Mouse (Mus musculus) midbrain, embryonic 14.5 days (tissue): ENCODE measurements at regions not wholly inside any gene's neighbourhood (a gene's known extent, or its start where the extent isn't known, plus 50 kb on each side); places are given as distances from the start of the nearest gene placed in this dataset.

Source experiments
- ATAC-seq: fragments of 200-750 bp; cut with Nextera tagmentation; 2 replicates; pipeline ENCODE4 v1.8.0; 2017; ENCODE audit warnings: moderate number of reproducible peaks, moderate library complexity; ENCODE audit not compliant: low FRiP score, low TSS enrichment
- DNase-seq: peaks from one replicate; pipeline ENCODE4 v3.0.0-alpha.2; 2015
- H3K27ac ChIP-seq: fragments of 300-500 bp; sonication (generic); replicated peaks from 2 replicates; pipeline ENCODE4 v1.5.1; 2014; ENCODE audit warnings: mild to moderate bottlenecking, low read depth, low read length, moderate library complexity
- H3K27me3 ChIP-seq: fragments of 300-500 bp; sonication (generic); 2 replicates; pipeline ENCODE4 v1.6.1; 2014; ENCODE audit warnings: low read length, control low read depth, mixed read lengths; ENCODE audit not compliant: control insufficient read depth, insufficient read depth
- H3K36me3 ChIP-seq: fragments of 300-500 bp; sonication (generic); 2 replicates; pipeline ENCODE4 v1.6.1; 2014; ENCODE audit warnings: low read length, control low read depth; ENCODE audit not compliant: control insufficient read depth, insufficient read depth
- H3K4me1 ChIP-seq: fragments of 300-500 bp; sonication (generic); 2 replicates; pipeline ENCODE4 v1.6.1; 2014; ENCODE audit warnings: mild to moderate bottlenecking, antibody characterized with exemption, low read length, control low read depth; ENCODE audit not compliant: control insufficient read depth, insufficient read depth
- H3K4me2 ChIP-seq: fragments of 300-500 bp; sonication (generic); 2 replicates; pipeline ENCODE4 v1.6.1; 2014; ENCODE audit warnings: mild to moderate bottlenecking, low read length, moderate library complexity
- H3K4me3 ChIP-seq: fragments of 300-500 bp; sonication (generic); replicated peaks from 2 replicates; pipeline ENCODE4 v1.5.1; 2014; ENCODE audit warnings: low read depth, low read length
- H3K9ac ChIP-seq: fragments of 300-500 bp; sonication (generic); replicated peaks from 2 replicates; pipeline ENCODE4 v1.6.1; 2014; ENCODE audit warnings: mild to moderate bottlenecking, low read length, moderate library complexity
- H3K9me3 ChIP-seq: fragments of 300-500 bp; sonication (generic); 2 replicates; pipeline ENCODE4 v1.6.1; 2016; ENCODE audit warnings: low read length, control low read depth, mixed read lengths; ENCODE audit not compliant: control insufficient read depth
- WGBS: fragments of 180-500 bp; shearing (Covaris S2); extraction: QIAGEN DNeasy Blood & Tissue Kit; methylation state at CpG from one replicate; pipeline ENCODE4 v1.1.7; 2014; 5-methylcytosine and 5-hydroxymethylcytosine counted together

GRCm38 (mm10) chr12:79950579-79951112 lies 162.2 kb downstream of the Zfp36l1 start:
- no peaks in the 10 kb centered on the region for H3K36me3 ChIP-seq
- no peak overlapping the region for H3K9ac ChIP-seq
- no peaks in the 10 kb centered on the region for H3K9me3 ChIP-seq
- no peak overlapping the region for H3K4me3 ChIP-seq
- WGBS: 92% methylated on average over 7 of the region's 7 CpGs
- DNase-seq: no peak
- H3K4me1 ChIP-seq: no peaks in the 10 kb centered on the region
- no peaks in the 10 kb centered on the region for H3K27me3 ChIP-seq
- no peak for ATAC-seq
- H3K27ac ChIP-seq: no peak overlapping the region
- H3K4me2 ChIP-seq: no peak overlapping the region

DNA sequence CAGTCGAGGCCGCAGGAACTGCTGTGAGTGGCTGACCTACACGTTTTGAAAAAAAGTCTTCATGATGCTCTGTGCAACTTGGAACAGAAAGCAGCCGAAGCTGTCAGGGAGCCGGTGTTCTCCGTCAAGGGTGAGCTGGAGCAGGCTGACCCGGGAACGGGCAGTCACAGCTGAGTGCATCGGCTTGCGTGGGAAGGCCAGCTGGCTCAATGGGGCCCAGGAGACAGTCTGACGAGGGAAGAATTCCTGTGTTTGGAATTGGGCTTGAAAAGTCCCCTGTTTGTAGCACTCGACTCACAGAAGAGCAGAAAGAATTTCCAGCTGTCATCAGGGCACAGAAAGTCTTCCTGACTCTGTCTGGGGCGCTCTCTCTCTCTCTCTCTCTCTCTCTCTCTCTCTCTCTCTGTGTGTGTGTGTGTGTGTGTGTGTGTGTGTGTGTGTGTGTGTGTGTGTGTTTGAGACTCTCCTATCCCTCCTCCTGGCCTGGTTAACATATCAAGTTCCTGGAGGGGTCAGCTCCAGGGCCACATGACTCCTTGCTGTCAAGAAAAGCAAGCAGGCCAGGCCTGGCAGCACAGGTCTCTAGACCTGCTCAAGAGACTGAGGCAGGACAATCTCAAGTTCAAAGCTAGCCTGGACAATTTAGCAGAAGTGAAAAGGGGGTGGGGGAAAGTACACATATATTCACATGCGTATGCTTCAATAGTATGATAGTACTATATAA lies 163.6 kb downstream of the Zfp36l1 start:
- Histone ChIP-seq H3K27me3 (no peaks in the 10 kb centered on the region), H3K4me1 (peaks cover 9% of the 10 kb centered on the region; the same call in 1 of the 2 replicates), H3K27ac (0 out of 2 replicates have a peak overlapping the region, but pooled peaks have one; percentile 20), H3K36me3 (no peaks in the 10 kb centered on the region), H3K4me2 (no peak overlapping the region), H3K9me3 (no peaks in the 10 kb centered on the region), H3K4me3 (no peak overlapping the region), H3K9ac (no peak overlapping the region)
- DNase-seq: no peak
- WGBS: 23% methylated on average over 14 of the region's 14 CpGs
- no peak for ATAC-seq

GRCm38 (mm10) chr12:79947574-79947973 lies 165.2 kb downstream of the Zfp36l1 start:
- DNase-seq: no peak
- no peaks in the 10 kb centered on the region for H3K9me3 ChIP-seq
- H3K4me1 ChIP-seq: peaks cover 9% of the 10 kb centered on the region; the same call in 1 of the 2 replicates
- H3K9ac ChIP-seq: no peak overlapping the region
- no peaks in the 10 kb centered on the region for H3K27me3 ChIP-seq
- no peak for ATAC-seq
- H3K4me3 ChIP-seq: no peak overlapping the region
- H3K27ac ChIP-seq: no peak overlapping the region
- no peaks in the 10 kb centered on the region for H3K36me3 ChIP-seq
- H3K4me2 ChIP-seq: no peak overlapping the region
- 93% methylated on average over 4 of the region's 4 CpGs for WGBS

DNA sequence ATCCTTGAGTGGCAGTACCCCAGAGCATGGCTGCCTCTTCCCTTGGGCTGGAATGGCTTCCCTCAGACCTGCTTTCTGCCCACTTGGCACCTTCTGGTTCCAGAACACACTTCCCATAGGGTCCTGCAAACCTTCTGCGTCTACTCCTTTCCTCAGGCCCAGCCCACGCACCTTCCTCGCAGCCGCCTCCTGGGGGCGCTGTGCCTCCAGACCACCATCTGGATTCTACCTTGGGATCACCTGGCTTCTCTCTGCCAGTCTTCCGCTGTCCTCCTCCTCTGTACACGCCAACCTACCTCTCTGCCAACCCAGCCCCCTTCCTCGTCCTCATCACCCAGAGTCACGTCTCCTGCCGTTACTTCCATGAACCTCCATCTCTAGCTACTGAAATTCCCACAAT lies 166.0 kb downstream of the Zfp36l1 start:
- Histone ChIP-seq H3K27me3 (no peaks in the 10 kb centered on the region), H3K4me3 (no peak overlapping the region), H3K36me3 (no peaks in the 10 kb centered on the region), H3K9me3 (no peaks in the 10 kb centered on the region), H3K4me2 (no peak overlapping the region), H3K9ac (no peak overlapping the region), H3K4me1 (peaks cover 9% of the 10 kb centered on the region; the same call in 1 of the 2 replicates), H3K27ac (no peak overlapping the region)
- WGBS: 86% methylated on average over 10 of the region's 10 CpGs
- DNase-seq (no peak), ATAC-seq (no peak)

DNA sequence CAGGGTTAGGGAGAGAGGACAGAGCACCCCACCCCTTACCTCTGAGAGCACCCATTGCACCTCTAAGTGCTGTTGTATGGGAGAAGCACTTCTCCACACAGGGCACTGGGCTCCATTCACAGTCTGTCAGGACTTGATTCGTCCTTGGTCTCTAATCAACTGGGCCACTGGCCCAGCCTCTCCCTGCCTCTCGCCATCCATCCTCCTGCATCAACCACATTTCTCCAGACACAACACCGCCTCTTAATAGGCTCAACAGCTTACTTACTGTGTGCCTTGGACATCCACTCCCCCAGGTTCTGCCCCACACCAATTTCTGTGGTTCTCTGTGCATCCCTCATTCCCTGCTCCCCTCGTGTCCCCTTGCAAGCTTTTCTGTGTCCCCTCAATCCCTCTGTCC lies 166.9 kb downstream of the Zfp36l1 start:
- DNase-seq: no peak
- no peaks in the 10 kb centered on the region for H3K9me3 ChIP-seq
- H3K27ac ChIP-seq: no peak overlapping the region
- no peak overlapping the region for H3K9ac ChIP-seq
- no peak overlapping the region for H3K4me2 ChIP-seq
- no peaks in the 10 kb centered on the region for H3K27me3 ChIP-seq
- no peak overlapping the region for H3K4me3 ChIP-seq
- H3K4me1 ChIP-seq: peaks cover 9% of the 10 kb centered on the region; the same call in 1 of the 2 replicates
- WGBS: 92% methylated on average over 4 of the region's 4 CpGs
- no peaks in the 10 kb centered on the region for H3K36me3 ChIP-seq
- ATAC-seq: no peak

DNA sequence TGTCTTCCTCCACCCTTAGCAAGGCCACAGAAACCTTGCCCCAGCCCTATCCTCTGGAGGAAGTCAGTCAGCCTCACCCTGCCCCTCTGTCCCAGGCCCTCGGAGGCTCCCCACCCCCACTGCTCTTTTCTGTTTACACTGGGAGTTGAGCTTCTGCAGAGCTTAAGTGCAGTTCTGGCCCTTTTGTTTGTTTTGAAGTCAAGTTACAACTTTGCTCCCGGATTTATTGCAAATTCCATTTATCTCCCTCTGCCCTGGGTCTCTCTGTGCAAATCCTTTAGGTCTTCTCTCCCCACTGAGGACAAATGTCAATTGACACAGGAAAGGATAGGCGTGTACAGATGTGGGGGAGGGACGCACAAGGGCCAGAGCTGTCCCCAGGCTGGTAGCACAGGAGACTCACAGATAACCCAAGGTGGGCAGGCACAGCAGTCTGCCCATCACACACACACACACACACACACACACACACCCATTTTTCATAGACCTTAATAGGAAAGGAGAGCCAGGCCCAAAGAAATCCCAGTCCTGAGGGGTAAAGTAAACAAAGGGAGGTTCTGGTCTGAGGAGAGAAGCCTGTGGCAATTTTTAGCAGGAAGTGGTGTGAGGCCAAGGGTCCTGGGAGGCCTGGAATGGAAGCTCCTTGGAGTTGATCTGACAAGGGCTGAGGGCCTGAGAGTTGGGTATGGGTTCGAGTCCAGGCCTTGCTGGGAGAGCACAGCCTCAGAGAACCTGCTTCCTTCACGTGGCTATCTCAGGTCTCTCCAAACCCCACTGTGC lies 167.9 kb downstream of the Zfp36l1 start:
- DNase-seq (peak; percentile 44), ATAC-seq (no peak)
- Histone ChIP-seq H3K9ac (no peak overlapping the region), H3K27me3 (no peaks in the 10 kb centered on the region), H3K4me3 (no peak overlapping the region), H3K27ac (peak overlapping the region; percentile 61), H3K4me1 (peaks cover 9% of the 10 kb centered on the region; the same call in 1 of the 2 replicates), H3K9me3 (no peaks in the 10 kb centered on the region), H3K4me2 (no peak overlapping the region), H3K36me3 (no peaks in the 10 kb centered on the region)
- WGBS: 24% methylated on average over 6 of the region's 6 CpGs

- H3K9me3 ChIP-seq: no peaks in the 10 kb centered on the region
- no peak overlapping the region; the same call in 1 of the 2 replicates for H3K27ac ChIP-seq
- ATAC-seq (no peak), DNase-seq (no peak)
- H3K4me1 ChIP-seq: peaks cover 9% of the 10 kb centered on the region; the same call in 1 of the 2 replicates
- no peaks in the 10 kb centered on the region for H3K36me3 ChIP-seq
- no peak overlapping the region for H3K4me2 ChIP-seq
- H3K27me3 ChIP-seq: no peaks in the 10 kb centered on the region
- no peak overlapping the region for H3K9ac ChIP-seq
- no peak overlapping the region for H3K4me3 ChIP-seq
- 92% methylated on average over 10 of the region's 10 CpGs for WGBS
Measured at GRCm38 (mm10) chr12:79944090-79944489, 168.7 kb downstream of the Zfp36l1 start.

DNA sequence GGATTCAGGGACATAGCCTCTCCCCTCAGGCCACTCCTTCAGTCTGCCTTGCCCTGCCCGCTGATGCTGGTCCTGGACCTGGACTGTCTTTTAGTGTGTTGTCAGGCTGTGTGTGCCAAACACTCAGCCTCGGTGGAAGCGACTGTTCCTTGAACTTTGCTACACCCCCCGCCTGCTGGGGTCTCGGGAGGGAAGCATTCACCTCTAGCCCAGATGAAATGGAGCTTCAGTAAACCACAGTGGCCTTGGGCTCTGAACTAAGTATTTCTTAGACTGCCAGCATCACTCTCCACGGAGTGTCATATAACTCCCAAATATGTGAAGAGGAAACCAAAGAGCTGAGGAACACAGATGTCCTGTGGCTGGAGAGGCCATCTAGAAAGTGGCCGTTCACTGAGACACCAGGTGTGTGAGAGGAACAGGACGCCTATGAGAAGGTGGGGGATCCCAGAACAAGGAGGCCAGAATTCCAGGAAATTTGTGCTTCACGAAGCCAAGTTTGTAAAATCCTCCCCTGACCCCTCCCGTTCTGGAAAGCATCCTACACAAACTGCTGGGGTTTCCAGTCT lies 170.2 kb downstream of the Zfp36l1 start:
- H3K27ac ChIP-seq: no peak overlapping the region
- H3K36me3 ChIP-seq: no peaks in the 10 kb centered on the region
- WGBS: 68% methylated on average over 10 of the region's 10 CpGs
- DNase-seq: no peak
- peaks cover 9% of the 10 kb centered on the region; the same call in 1 of the 2 replicates for H3K4me1 ChIP-seq
- no peak overlapping the region for H3K4me3 ChIP-seq
- no peaks in the 10 kb centered on the region for H3K9me3 ChIP-seq
- no peak overlapping the region for H3K4me2 ChIP-seq
- H3K27me3 ChIP-seq: no peaks in the 10 kb centered on the region
- no peak for ATAC-seq
- no peak overlapping the region for H3K9ac ChIP-seq
